Mouse (Mus musculus) limb, embryonic 14.5 days (tissue): ENCODE results near the gene Cip2a. TPM values are rescaled to one million over a fixed set of nuclear protein-coding genes. Genes with fewer than 3 reads are reported as not detected.

ENCODE experiments used
- ATAC-seq: fragments of 200-750 bp; cut with Nextera tagmentation; 2 replicates; pipeline ENCODE4 v1.8.0; 2017; ENCODE audit warnings: low read depth, moderate number of reproducible peaks, moderate TSS enrichment; ENCODE audit not compliant: low FRiP score
- DNase-seq: peaks from one replicate; pipeline ENCODE4 v3.0.0-alpha.2; 2015; ENCODE audit warnings: low spot score
- H3K27ac ChIP-seq: fragments of 300-500 bp; sonication (generic); replicated peaks from 2 replicates; pipeline ENCODE4 v1.5.1; 2014; ENCODE audit warnings: low read depth, mild to moderate bottlenecking, low read length, moderate library complexity, mixed read lengths
- H3K27me3 ChIP-seq: fragments of 300-500 bp; sonication (generic); 2 replicates; pipeline ENCODE4 v1.6.1; 2014; ENCODE audit warnings: low read length, mixed read lengths; ENCODE audit not compliant: control insufficient read depth, insufficient read depth
- H3K36me3 ChIP-seq: fragments of 300-500 bp; sonication (generic); 2 replicates; pipeline ENCODE4 v1.6.1; 2014; ENCODE audit warnings: mild to moderate bottlenecking, low read length, moderate library complexity, mixed read lengths; ENCODE audit not compliant: control insufficient read depth, insufficient read depth
- H3K4me1 ChIP-seq: fragments of 300-500 bp; sonication (generic); 2 replicates; pipeline ENCODE4 v1.6.1; 2014; ENCODE audit warnings: antibody characterized with exemption, low read length, mixed read lengths; ENCODE audit not compliant: control insufficient read depth, insufficient read depth
- H3K4me2 ChIP-seq: fragments of 300-500 bp; sonication (generic); replicated peaks from 2 replicates; pipeline ENCODE4 v1.6.1; 2014; ENCODE audit warnings: low read depth, mild to moderate bottlenecking, low read length, moderate library complexity; ENCODE audit not compliant: severe bottlenecking
- H3K4me3 ChIP-seq: fragments of 300-500 bp; sonication (generic); replicated peaks from 2 replicates; pipeline ENCODE4 v1.5.1; 2014; ENCODE audit warnings: low read length
- H3K9ac ChIP-seq: fragments of 300-500 bp; sonication (generic); 2 replicates; pipeline ENCODE4 v1.6.1; 2014; ENCODE audit warnings: mild to moderate bottlenecking, low read depth, low read length, moderate library complexity; ENCODE audit not compliant: severe bottlenecking
- H3K9me3 ChIP-seq: fragments of 300-500 bp; sonication (generic); 2 replicates; pipeline ENCODE4 v1.6.1; 2016; ENCODE audit warnings: low read length; ENCODE audit not compliant: control insufficient read depth
- POLR2A ChIP-seq: fragments of 200-500 bp; IDR thresholded peaks from 2 replicates; pipeline ENCODE4 v1.8.0; 2012; ENCODE audit warnings: inconsistent platforms, mild to moderate bottlenecking, moderate library complexity, borderline replicate concordance; ENCODE audit not compliant: insufficient read depth, insufficient read length; ENCODE audit errors: extremely low read depth
- WGBS: fragments of 180-500 bp; shearing (Covaris S2); extraction: QIAGEN DNeasy Blood & Tissue Kit; methylation state at CpG from one replicate; pipeline ENCODE4 v1.1.7; 2014; 5-methylcytosine and 5-hydroxymethylcytosine counted together
- polyA plus RNA-seq, 2 experiments: library from polyadenylated mRNA; depleted of rRNA in 1 of 2; stranded (reverse) in 1 of 2; unstranded in 1 of 2; fragments of >200 nt; fragmentation: Nextera tagmentation in 1 of 2; extraction: Ambion mirVana in 1 of 2; gene quantifications; 2 replicates each; pipeline versions ENCODE4 v1.2.1 to v1.2.3; 2012 to 2014

Gene Cip2a
- polyA plus RNA-seq, 2 experiments, result 26.2 to 37.5 TPM

GRCm38 (mm10) chr16:49057186-49057585, 63.2 kb downstream of the Cip2a start, which contains the start of gene Myh15:
TSS of gene Myh15 (plus strand) at chr16:49057486.
- H3K27ac ChIP-seq, result no peak within 1 kb of the TSS
- H3K36me3 ChIP-seq, result no peaks in the 10 kb centered on the region
- H3K9me3 ChIP-seq, result no peaks in the 10 kb centered on the region
- WGBS, result 59% methylated on average over 1 of the region's 1 CpGs
- H3K27me3 ChIP-seq, result no peaks in the 10 kb centered on the region
- H3K4me1 ChIP-seq, result no peaks in the 10 kb centered on the region
- no peak for TF ChIP-seq POLR2A
- DNase-seq (no peak), ATAC-seq (no peak)
- H3K9ac ChIP-seq, result no peak within 1 kb of the TSS
- no peak within 1 kb of the TSS for H3K4me3 ChIP-seq
- H3K4me2 ChIP-seq, result no peak within 1 kb of the TSS

Other genes starting within 250 kb of the Cip2a start
- gene Trat1, start 222.2 kb upstream of the Cip2a start, polyA plus RNA-seq (2012; rRNA removed), result 0.26 and 0.36 TPM in 2 replicates
- gene Trat1, start 222.2 kb upstream of the Cip2a start, polyA plus RNA-seq (2014; fragmentation: Nextera tagmentation; extraction: Ambion mirVana), result not detected in 2 replicates
- gene Retnlb, start 177.3 kb upstream of the Cip2a start, polyA plus RNA-seq (2012; rRNA removed), result not detected in 2 replicates
- not detected in 2 replicates for gene Retnlb, start 177.3 kb upstream of the Cip2a start, polyA plus RNA-seq (2014; fragmentation: Nextera tagmentation; extraction: Ambion mirVana)
- 0.61 TPM in 1 of 2 replicates, not detected in the other for gene Retnla, start 151.6 kb upstream of the Cip2a start, polyA plus RNA-seq (2012; rRNA removed)
- not detected in 2 replicates for gene Retnla, start 151.6 kb upstream of the Cip2a start, polyA plus RNA-seq (2014; fragmentation: Nextera tagmentation; extraction: Ambion mirVana)
- gene Retnlg, start 121.6 kb upstream of the Cip2a start, polyA plus RNA-seq (2012; rRNA removed), result 0.24 and 0.58 TPM in 2 replicates
- gene Retnlg, start 121.6 kb upstream of the Cip2a start, polyA plus RNA-seq (2014; fragmentation: Nextera tagmentation; extraction: Ambion mirVana), result 0.37 TPM in 1 of 2 replicates, not detected in the other
- gene Dzip3, start within 50 bp of the Cip2a start, polyA plus RNA-seq (2012; rRNA removed), result 46.9 and 53.0 TPM in 2 replicates
- gene Dzip3, start within 50 bp of the Cip2a start, polyA plus RNA-seq (2014; fragmentation: Nextera tagmentation; extraction: Ambion mirVana), result 36.4 and 39.8 TPM in 2 replicates
- gene Myh15, start 63.3 kb downstream of the Cip2a start, polyA plus RNA-seq (2012; rRNA removed), result 0.22 and 0.36 TPM in 2 replicates
- 0.48 and 0.52 TPM in 2 replicates for gene Myh15, start 63.3 kb downstream of the Cip2a start, polyA plus RNA-seq (2014; fragmentation: Nextera tagmentation; extraction: Ambion mirVana)